Mouse (Mus musculus): Measurements from ENCODE around the gene Spaca5.

The Spaca5 gene

DNA sequence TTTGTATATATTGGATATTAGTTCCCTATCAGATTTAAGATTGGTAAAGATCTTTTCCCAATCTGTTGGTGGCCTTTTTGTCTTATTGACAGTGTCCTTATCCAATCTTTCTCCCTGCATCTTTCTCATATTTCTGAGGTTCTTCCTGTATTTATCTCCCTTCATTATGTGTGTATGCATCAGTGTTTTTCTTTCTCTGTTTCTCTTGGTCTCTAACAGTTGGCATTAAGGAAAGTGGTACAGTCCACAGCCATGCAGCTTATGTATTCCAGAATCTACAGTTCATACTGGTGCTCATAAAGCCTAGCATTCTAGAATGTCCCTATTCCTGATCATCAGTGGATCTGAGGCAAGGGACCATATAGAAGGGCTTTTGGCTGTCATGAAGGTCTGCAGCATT lies at the start of gene Spaca5:
Spaca5 (plus strand) TSS at position 301 of the 400 bp plus-strand sequence.
- DNase-seq (ENCODE audit: inconsistent ontology term), result no peak

DNA sequence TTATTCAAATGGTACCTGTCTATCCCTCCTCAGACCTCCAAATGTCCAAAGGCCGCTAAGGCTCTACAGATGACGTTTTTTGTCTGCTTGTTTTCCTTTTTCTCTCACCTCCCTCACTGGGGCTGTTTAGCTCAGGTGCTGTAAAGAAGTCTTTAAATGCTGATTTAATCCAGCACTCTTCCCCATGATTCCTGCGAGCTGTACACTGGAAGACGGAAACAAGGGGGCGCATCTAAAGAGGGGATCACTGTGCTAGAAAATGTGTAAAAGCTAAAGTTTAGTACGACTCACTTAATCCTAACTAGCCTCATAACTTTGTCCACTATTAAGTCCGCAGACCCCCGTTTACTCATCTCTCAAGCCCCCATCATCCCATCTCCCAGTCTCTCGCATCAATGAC lies 6.7 kb upstream of the Spaca5 start:
- peak; percentile 25 for DNase-seq (ENCODE audit: inconsistent ontology term)

- peak; percentile 78 for DNase-seq (ENCODE audit: inconsistent ontology term)
These were observed 6.2 kb upstream of the Spaca5 start, which contains the start of gene Zfp182 for GRCm38 (mm10) chrX:21061866-21062543. Zfp182 (minus strand) TSS chrX:21062316.

- DNase-seq (ENCODE audit: inconsistent ontology term), result no peak
These were observed 5.7 kb upstream of the Spaca5 start for GRCm38 (mm10) chrX:21062544-21062890.

DNA sequence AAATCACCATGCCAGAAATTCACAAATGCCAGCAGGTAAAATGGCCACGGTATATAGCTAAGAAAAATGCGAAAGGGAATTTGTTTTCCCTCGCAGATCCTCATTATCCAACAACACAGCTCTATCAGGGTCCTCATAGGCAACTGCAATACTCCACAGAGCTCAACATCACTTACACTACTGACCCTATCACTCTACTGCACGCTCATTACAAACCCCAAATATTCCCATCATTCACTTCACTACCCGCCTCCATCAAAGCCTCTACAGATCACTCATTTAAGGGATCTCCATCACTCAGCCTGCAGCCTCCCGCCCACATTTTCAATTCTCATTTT lies 20.4 kb downstream of the Spaca5 start:
- DNase-seq (ENCODE audit: inconsistent ontology term), result no peak

GRCm38 (mm10) chrX:21088983-21089866 lies 21.0 kb downstream of the Spaca5 start, which contains the start of gene Zfp300:
Zfp300 (minus strand) TSS chrX:21089527.
- DNase-seq (ENCODE audit: inconsistent ontology term), result peak; percentile 82

DNA sequence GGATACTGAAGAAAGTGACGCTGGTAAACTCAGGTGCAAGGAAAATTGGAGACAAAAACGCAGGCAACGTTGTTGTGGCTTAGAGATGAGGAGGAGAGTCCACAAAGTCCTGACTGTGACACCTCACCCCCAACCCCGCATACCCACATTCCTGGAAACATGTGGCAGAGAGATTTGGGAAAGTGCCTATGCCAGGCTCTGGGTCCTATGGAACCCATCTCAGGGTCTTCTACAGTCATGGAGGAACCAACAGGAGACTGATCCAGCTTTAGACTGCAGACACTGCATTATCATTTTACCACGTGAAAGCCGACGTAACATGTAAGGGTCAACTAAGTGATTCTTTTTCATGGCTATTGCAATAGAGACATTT lies 21.6 kb downstream of the Spaca5 start:
- no peak for DNase-seq (ENCODE audit: inconsistent ontology term)

DNA sequence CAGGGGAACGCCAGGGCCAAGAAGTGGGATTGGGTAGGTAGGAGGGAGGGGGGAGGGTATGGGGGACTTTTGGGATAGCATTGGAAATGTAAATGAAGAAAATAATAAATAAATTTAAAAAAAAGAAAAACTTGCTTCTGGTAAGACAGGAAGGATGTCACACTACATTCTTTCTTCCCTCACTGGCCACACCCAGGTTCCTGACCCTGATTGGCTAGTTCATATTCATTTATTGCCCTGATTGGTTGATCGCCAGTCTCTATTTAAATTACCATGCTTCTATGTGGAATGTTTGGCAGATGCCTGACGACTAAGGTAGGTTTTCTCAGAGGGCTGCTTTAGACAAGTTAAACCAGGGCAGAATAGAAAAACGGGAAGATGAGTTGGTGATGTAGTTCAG lies 47.3 kb downstream of the Spaca5 start, which contains the start of gene Ssxa1:
Ssxa1 (plus strand) TSS at position 301 of the 400 bp plus-strand sequence.
- no peak for DNase-seq (ENCODE audit: inconsistent ontology term)

Data from Muller cell, postnatal 12 days (primary cell).